Mouse (Mus musculus) mature B cell (primary cell): ENCODE results near the gene Agtpbp1.

Experiments
- in situ Hi-C: fragments of 300-500 bp; cut with MboI; formaldehyde crosslinking; loops from 2 replicates; pipeline ENCODE4 v1.14.3; 2019

The Agtpbp1 gene

GRCm38 (mm10) chr13:59533331-59533730, 51.7 kb downstream of the Agtpbp1 start:
- in situ Hi-C loops: loop anchor here (10.0 kb wide), 1 partner anchor 191 kb away; no protein-coding TSS in a partner anchor

GRCm38 (mm10) chr13:59531203-59531602, 53.8 kb downstream of the Agtpbp1 start:
- in situ Hi-C loops: loop anchor here (10.0 kb wide), 1 partner anchor 194 kb away; no protein-coding TSS in a partner anchor

DNA sequence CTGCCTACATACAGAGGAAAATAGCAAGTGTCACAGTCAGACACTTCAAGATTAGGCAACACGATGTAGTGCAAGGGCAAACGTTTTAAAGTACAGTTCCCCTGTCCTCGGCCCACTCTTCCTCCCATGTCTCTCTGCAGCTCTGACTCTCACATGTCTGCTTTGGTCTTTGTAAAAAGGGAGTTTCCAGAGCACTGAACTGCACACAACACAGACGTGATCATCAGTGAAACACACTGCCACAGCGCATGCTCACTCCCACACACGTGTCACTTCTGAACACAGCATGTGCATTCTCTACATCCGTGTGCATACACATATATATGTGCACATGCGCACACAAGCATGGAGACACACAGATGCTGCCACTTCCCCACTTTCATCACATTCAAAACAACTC, 54.5 kb downstream of the Agtpbp1 start:
- in situ Hi-C loops: loop anchor here (10.0 kb wide), 1 partner anchor 194 kb away; no protein-coding TSS in a partner anchor

DNA sequence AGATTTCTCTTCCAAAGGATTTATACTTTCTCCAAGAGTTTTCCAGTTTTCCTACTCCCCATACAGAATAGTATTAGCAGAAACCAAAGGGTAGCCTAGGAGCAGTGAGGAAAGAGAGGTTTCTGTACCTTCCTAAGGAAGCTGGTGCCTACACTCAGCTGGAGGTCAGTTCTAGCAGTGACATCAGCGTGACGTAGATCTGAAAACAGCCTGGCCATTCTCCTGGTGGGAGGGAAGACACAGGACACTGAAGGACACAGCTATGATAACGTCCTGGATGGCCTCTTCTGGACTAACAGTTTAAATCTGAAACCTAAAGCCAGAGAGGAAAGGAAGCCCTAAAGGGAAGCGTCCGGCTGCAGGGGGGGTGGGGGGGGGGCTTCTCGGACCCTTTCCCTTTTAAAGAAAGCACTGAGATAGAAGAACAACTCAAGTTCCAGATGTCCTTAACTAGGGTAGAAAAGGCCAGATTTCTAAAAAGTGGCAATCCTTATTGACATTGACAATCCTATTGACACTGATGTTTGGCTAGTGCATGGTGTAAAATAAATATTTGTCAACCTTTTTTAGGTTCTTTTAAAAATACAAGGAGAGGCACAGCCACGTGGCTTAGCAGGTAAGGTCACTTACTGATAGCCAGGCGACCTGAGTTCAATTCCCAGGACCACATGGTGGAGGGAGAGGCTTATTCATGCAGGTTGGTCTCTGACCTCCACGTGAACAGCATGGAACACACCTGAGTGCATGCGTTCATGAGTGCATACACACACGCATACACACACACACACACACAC, 63.6 kb downstream of the Agtpbp1 start:
- in situ Hi-C loops: no loop called here

GRCm38 (mm10) chr13:59520834-59521233, 64.2 kb downstream of the Agtpbp1 start:
- in situ Hi-C loops: no loop called here

GRCm38 (mm10) chr13:59519479-59519878, 65.5 kb downstream of the Agtpbp1 start:
- in situ Hi-C loops: no loop called here

- in situ Hi-C loops: no loop called here
Observed at GRCm38 (mm10) chr13:59518016-59518415, 67.0 kb downstream of the Agtpbp1 start.

GRCm38 (mm10) chr13:59515074-59515473, 70.0 kb downstream of the Agtpbp1 start:
- in situ Hi-C loops: no loop called here

GRCm38 (mm10) chr13:59509644-59510366, 75.2 kb downstream of the Agtpbp1 start:
- in situ Hi-C loops: no loop called here

- in situ Hi-C loops: no loop called here
Observed at GRCm38 (mm10) chr13:59508584-59508983, 76.4 kb downstream of the Agtpbp1 start.

- in situ Hi-C loops: no loop called here
Observed at GRCm38 (mm10) chr13:59506450-59506849, 78.6 kb downstream of the Agtpbp1 start.

GRCm38 (mm10) chr13:59505867-59506266, 79.2 kb downstream of the Agtpbp1 start:
- in situ Hi-C loops: no loop called here

GRCm38 (mm10) chr13:59503581-59503980, 81.4 kb downstream of the Agtpbp1 start:
- in situ Hi-C loops: no loop called here

- in situ Hi-C loops: no loop called here
Observed at GRCm38 (mm10) chr13:59499831-59500230, 85.2 kb downstream of the Agtpbp1 start.

DNA sequence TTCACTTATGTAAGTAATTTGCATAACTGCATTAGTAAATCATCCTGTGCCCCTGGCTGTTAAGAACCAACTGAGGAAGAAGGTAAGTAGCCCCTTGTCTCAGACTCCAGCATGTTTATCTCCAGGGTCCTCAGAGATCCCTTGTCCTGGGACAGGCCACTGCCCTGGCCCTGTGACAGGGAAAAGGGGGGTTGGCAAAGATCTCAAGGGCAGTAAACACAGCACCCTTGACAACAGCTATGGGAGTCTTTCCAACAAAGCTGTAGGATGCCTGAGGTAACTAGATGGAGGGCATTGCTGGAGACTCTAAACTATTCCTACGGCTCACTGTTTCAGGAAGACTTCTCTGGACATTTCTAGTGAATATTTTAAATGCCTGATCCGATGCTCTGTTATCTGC, 85.7 kb downstream of the Agtpbp1 start:
- in situ Hi-C loops: no loop called here

GRCm38 (mm10) chr13:59498191-59498590, 86.8 kb downstream of the Agtpbp1 start:
- in situ Hi-C loops: no loop called here

GRCm38 (mm10) chr13:59495839-59496238, 89.2 kb downstream of the Agtpbp1 start:
- in situ Hi-C loops: no loop called here

- in situ Hi-C loops: no loop called here
Observed at GRCm38 (mm10) chr13:59494619-59495262, 90.3 kb downstream of the Agtpbp1 start.

GRCm38 (mm10) chr13:59490726-59491125, 94.3 kb downstream of the Agtpbp1 start:
- in situ Hi-C loops: no loop called here

GRCm38 (mm10) chr13:59489143-59489542, 95.9 kb downstream of the Agtpbp1 start:
- in situ Hi-C loops: no loop called here

- in situ Hi-C loops: no loop called here
Observed at GRCm38 (mm10) chr13:59487287-59487686, 97.7 kb downstream of the Agtpbp1 start.

DNA sequence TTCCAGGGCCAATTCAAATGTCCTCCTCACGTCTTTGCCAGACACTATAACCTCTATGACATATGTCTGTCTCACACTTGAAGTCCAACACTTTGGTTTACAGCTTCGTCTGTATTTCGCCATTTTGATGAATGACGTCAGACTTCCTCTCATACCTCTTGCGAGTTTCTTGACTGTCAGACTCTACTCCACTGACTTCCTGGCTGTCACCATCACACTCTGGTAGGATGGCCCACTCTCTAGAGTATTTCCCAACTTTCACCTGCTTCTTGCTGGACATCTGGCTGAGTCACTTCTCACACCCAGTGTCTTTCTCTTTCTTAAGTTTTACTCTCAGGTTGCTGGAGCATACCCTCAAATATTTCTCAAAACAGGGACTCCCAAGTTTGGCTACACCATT, 98.8 kb downstream of the Agtpbp1 start:
- in situ Hi-C loops: no loop called here
